Mouse (Mus musculus): ENCODE data around the gene Rint1.
A peak's percentile ranks its signal among the peaks of the same experiment; 100 is the strongest.
"Not testable (repeated sequence)": the region's sequence is repeated elsewhere in the genome, so short reads cannot be mapped to it uniquely, and the experiment has no call there.

Rint1 gene

GRCm38 (mm10) chr5:23830897-23831752 is 43.6 kb downstream of the Rint1 start:
- peak; percentile 29 to 53 for DNase-seq

DNA sequence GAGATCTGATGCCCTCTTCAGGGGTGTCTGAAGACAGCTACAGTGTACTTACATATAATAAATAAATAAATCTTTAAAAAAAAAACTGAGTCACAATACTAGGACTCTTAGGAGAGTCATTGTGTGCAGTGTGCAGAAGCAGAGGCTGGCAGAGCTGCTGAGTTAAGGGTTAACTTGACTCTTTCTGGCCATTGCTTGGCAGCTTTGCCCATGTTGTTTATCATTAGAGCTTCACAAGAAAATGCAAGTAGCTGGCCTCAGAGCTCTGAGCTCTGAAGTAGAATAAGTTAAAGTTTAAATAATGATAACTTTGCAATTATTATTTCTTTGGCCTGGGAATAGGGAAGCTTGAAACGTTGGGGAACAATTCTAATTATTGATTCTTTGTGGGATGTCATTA is 48.2 kb downstream of the Rint1 start:
- not testable (repeated sequence) for DNase-seq

DNA sequence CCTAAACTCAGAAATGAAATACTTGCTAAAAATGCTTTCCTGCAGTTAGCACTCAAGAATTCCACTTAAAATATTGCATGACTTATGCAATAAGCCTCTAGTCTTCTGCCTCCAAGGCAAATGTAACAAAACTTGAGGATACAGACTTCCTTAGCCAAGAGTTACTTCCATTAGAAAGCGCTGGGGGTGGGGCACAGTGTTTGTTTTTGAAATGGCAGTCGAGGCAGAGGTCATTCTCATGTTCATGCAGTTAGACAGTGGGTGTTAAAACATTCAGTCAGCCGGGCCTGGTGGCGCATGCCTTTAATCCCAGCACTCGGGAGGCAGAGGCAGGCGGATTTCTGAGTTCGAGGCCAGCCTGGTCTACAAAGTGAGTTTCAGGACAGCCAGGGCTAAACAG is 50.6 kb downstream of the Rint1 start:
- DNase-seq, result no peak

- DNase-seq, result peak; percentile 98 to 99
Observed at GRCm38 (mm10) chr5:23843674-23844530, 56.4 kb downstream of the Rint1 start, which contains the start of gene Tomm7. Gene Tomm7 (minus strand): TSS chr5:23844161.

DNA sequence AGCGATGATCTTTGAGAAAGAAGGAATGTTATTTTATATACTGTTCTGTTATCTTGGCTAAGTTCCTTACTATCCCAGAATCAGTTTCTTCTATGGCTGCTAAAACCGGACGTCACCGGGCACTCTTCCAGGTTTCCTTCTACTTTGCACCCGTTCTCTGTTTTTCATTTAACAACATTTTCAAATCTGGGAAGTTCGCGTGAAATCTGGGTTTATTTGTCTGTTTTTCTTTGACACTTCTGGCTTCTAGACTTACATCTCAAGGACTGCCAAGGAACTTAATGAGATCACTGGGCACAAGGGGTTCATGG is 57.0 kb downstream of the Rint1 start:
- DNase-seq, result peak; percentile 40 to 49

GRCm38 (mm10) chr5:23845141-23845540 is 57.6 kb downstream of the Rint1 start:
- DNase-seq, result no peak

DNA sequence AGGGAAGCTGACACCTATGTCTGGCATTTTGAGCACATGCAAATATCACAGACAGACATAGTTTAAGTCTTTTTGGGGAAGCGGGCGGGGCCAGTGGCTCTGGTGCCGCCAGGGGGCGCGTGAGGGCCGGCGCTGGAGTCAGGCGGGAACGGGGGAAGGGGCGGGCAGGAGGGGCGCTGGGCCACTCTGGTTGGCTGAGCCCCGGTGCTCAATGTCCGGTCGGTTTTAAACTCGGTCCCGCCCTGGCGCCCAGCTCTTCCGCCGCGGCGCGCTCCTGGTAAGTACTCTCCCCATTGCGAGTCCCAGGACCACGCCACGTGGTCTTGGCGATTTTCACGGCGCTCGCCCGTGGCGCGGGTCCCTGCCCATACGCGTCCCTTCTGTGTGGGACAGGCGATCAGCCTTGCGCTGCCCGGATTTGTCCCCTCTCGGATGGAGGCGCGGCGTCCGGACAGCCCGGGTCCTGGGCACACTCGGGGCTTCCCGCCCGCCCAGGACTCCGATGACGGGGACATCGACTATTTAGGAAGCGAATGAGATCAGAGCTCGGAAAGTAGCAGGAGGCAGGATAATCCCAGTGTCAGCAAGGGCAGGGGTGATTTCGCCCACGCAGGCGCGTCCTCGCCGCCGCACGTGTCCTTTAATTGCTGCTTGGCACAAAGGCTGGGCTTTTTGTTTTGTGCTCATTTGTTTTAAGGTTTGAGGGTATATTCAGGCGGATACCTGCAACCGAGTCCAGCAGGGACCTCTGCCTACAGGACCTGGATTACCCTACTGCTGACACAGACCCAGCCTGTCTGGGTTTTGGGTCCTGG is 63.0 kb downstream of the Rint1 start:
- DNase-seq, result peak; percentile 93 to 95

DNA sequence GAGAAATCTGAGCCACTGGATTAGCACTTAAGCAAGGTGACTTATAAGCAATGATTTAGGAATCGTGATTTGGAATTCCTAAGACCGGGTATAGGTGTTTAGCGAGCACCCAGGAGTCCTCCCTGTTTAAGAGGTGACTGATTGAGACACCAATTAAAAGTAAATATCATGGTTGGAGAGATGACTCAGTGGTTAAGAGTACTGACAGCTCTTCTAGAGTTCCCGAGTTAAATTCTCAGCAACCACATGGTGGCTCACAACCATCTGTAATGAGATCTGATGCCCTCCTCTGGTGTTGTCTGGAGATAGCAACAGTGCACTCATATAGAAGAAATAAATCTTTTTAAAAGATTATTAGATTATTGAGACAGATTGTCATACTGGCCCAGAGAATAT is 63.6 kb downstream of the Rint1 start:
- not testable (repeated sequence) for DNase-seq

DNA sequence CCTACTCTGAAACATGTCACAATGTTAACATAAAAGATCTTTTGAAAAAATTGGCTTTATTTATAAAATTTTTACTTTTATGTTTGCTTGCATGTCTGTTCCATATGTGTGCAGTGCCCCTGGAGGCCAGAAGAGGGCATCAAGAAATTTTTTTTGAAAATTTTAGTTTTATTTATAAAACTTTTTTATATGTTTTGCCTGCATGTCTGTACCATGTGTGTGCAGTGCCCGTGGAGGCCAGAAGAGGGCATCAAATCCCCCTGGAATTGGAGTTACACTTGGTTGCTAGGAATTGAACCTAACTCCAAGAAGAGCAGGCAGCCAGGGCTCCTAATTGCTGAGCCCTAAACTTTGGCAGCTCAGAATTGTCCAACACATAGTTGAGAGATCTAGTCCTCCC is 65.4 kb downstream of the Rint1 start:
- peak in 1 of 2 experiments; percentile 32 for DNase-seq

GRCm38 (mm10) chr5:23855484-23855883 is 68.0 kb downstream of the Rint1 start:
- no peak for DNase-seq

DNA sequence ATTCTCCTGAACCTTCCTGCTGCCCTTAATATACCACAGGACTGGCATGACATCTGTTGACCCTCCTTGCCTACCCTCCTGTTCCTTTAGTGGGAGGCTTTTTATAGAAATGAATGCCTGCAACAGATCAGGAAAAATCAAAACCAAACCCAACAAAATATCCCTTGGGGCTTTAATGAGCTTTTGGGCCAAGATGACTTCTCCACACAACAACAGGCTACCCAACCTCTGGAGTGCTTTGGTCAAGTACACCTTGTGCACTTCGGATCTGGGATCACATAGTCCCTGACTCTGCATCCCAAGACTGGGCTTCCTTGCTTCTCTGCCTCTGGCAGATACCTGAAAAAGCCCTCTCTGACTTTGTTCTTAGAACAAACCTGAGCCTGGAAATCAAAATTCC is 68.7 kb downstream of the Rint1 start:
- no peak for DNase-seq

GRCm38 (mm10) chr5:23857189-23857588 is 69.7 kb downstream of the Rint1 start:
- DNase-seq, result no peak

- no peak for DNase-seq
Observed at GRCm38 (mm10) chr5:23858001-23858400, 70.5 kb downstream of the Rint1 start.

DNA sequence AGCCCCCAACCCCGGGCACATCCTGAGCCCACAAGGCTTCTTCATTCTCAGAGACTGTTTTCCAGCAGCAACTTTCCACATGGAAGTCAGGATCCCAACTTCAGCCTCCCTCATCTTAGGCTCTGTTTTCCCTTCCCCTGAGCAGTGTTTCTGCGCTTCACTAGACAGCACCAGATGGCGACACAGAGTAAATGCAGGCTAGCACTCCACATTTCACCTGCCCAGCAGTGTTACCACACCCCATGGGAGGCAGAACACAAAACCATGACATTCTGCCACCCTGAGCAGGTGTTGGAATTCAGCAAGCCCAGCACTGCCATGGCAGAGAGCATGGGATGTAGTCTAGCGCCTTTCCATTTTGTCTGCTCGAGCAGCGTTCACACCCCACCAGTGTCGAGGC is 71.1 kb downstream of the Rint1 start:
- DNase-seq, result no peak

DNA sequence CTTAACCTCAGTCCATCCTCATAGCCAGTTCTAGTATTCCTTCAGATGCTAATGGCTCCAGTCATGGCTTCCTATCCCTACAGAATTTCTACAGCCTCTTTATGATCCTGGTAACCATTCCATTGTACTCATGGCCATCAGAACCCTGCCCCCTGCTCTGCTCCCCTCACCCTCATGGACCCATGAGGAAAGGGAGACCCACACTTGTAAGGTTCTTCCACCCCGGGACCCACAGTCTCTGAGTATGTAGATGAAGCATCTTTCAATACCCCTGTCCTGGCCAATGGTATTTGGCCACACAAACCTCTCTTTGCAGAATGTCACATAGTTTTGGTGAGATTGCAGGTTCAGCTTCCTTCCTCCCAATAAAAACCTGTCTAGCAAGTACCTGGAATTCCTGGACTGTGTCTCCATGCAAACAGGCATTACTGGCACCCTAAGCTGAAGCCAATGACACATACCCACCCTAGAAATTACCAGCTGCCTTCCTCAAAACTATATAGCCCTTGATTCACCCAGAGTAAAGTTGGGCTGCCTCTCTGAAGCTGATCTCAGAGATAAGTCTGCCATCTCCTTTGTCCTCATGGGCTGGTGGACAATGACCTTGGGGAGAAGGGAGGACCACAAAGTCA is 71.7 kb downstream of the Rint1 start:
- no peak for DNase-seq

- no peak for DNase-seq
Observed at GRCm38 (mm10) chr5:23859896-23860295, 72.4 kb downstream of the Rint1 start.

GRCm38 (mm10) chr5:23861721-23862120 is 74.2 kb downstream of the Rint1 start:
- no peak for DNase-seq

GRCm38 (mm10) chr5:23862291-23862690 is 74.8 kb downstream of the Rint1 start:
- peak; percentile 76 to 85 for DNase-seq

DNA sequence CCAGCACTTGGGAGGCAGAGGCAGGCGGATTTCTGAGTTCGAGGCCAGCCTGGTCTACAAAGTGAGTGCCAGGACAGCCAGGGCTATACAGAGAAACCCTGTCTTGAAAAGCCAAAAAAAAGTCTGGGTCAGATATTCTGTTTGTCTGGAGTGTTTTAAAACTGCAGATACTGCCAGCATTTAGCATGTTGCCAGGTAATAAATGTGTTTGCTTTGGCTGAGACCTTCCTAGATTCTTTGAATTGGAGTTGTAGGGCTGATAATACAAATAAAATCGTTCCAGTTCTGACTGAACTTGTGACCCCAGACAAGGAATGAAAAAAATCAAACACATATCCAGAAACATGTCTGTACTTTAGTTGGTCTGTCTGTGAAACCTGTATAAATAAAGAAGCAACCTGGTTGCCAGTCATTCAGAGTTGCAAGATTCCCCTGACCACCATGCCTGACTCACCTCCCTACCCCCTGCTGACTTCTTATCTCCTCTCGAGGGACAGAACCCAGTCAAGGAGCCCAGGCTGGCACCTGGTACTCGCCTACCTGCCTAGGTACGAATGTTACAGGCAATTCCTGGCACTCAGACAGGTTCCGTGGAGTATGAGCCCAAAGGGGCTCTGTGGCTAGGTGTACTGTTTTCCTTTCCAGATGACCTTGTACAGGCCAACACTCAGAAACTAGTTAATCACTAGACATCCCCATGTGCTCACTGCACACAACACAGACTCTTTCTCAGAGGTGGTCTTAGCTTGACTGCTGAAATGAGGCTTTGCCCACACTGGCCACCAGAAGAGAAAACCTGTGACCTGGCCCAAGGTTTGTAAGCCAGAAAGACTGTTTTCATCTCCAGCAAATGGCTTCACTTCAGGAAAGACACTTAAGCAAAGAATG is 75.9 kb downstream of the Rint1 start:
- peak; percentile 14 to 46 for DNase-seq

GRCm38 (mm10) chr5:23864054-23864965 is 76.8 kb downstream of the Rint1 start:
- peak in 1 of 2 experiments; percentile 47 for DNase-seq

Measured in lung, postnatal 4 days (tissue).